Comparison of ENCODE assay signal across 17 mouse cellular contexts in genomic region chr6:15397485-15397884, GRCm38 (mm10).
DNase-seq lines count a peak whose midpoint lies in the region; ATAC-seq and TF ChIP-seq lines count a peak whose summit lies in the region.
"Had no signal": no experiment of that assay in that cellular context is flagged by ENCODE, and none has a peak within 500 bp of the region (broad histone marks: within the 10 kb centered on the region; RNA-seq: fewer than 3 reads in every experiment).

No protein-coding gene starts in this region.

- H3K4me1 ChIP-seq in hindbrain, embryonic 14.5 days (replicated peaks; ENCODE audit: control insufficient read depth, insufficient read depth, low read length), result 0 out of 2 replicates have a peak, but pooled peaks cover 7% of the 10 kb centered on the region
- H3K4me1 ChIP-seq in neural tube, embryonic 13.5 days (replicated peaks), result peaks cover 13% of the 10 kb centered on the region
- H3K4me1 ChIP-seq in intestine, embryonic 16.5 days (ENCODE audit: control insufficient read depth, insufficient read depth, low read length), result no peaks in the 10 kb centered on the region

- H3K36me3 ChIP-seq in hindbrain, embryonic 14.5 days (replicated peaks; ENCODE audit: control insufficient read depth, insufficient read depth), result no peaks in the 10 kb centered on the region
- no peaks in the 10 kb centered on the region for H3K36me3 ChIP-seq in neural tube, embryonic 13.5 days
- no peaks in the 10 kb centered on the region for H3K36me3 ChIP-seq in intestine, embryonic 16.5 days (ENCODE audit: control insufficient read depth, insufficient read depth, low read length)

- peaks cover 9% of the 10 kb centered on the region; the same call in 1 of the 2 replicates for H3K27me3 ChIP-seq in hindbrain, embryonic 14.5 days (ENCODE audit: control insufficient read depth, insufficient read depth, low read length)
- peaks cover 14% of the 10 kb centered on the region for H3K27me3 ChIP-seq in neural tube, embryonic 13.5 days
- no peaks in the 10 kb centered on the region for H3K27me3 ChIP-seq in intestine, embryonic 16.5 days (replicated peaks; ENCODE audit: control insufficient read depth, insufficient read depth, low read length)

- no peak for TF ChIP-seq CTCF in brain, embryonic 14.5 days (IDR thresholded peaks at IDR 0.05; ENCODE audit: borderline replicate concordance, extremely low read depth, insufficient read depth, insufficient read length)

- TF ChIP-seq POLR2A in brain, embryonic 14.5 days (IDR thresholded peaks at IDR 0.05; ENCODE audit: borderline replicate concordance, extremely low read depth, insufficient read depth, insufficient read length, poor library complexity, severe bottlenecking), result no peak

- H3K9ac ChIP-seq in hindbrain, embryonic 14.5 days, result no peak overlapping the region
- no peak overlapping the region for H3K9ac ChIP-seq in neural tube, embryonic 13.5 days
- no peak overlapping the region for H3K9ac ChIP-seq in intestine, embryonic 16.5 days (ENCODE audit: low read depth, low read length)

- no peak overlapping the region for H3K4me2 ChIP-seq in hindbrain, embryonic 14.5 days (replicated peaks)
- H3K4me2 ChIP-seq in neural tube, embryonic 13.5 days, result no peak overlapping the region
- H3K4me2 ChIP-seq in intestine, embryonic 16.5 days (ENCODE audit: low read depth, low read length), result no peak overlapping the region

- no peak overlapping the region for H3K4me3 ChIP-seq in hindbrain, embryonic 14.5 days (replicated peaks; ENCODE audit: low read length)
- no peak overlapping the region for H3K4me3 ChIP-seq in neural tube, embryonic 13.5 days
- no peak overlapping the region for H3K4me3 ChIP-seq in intestine, embryonic 16.5 days (ENCODE audit: low read length)
- H3K4me3 ChIP-seq: erythroblast, embryonic 14.5 days had no signal

- H3K27ac ChIP-seq in hindbrain, embryonic 14.5 days, result no peak overlapping the region
- no peak overlapping the region for H3K27ac ChIP-seq in neural tube, embryonic 13.5 days (replicated peaks)
- H3K27ac ChIP-seq in intestine, embryonic 16.5 days (ENCODE audit: low read length), result no peak overlapping the region

- peak; percentile 86 for ATAC-seq in hindbrain, embryonic 14.5 days (ENCODE audit: low FRiP score)
- peak; percentile 85 for ATAC-seq in neural tube, embryonic 13.5 days (ENCODE audit: low read depth)
- ATAC-seq in megakaryocyte progenitor cell, adult 5-6 weeks (replicated peaks; ENCODE audit: poor library complexity), result no peak
- no peak for ATAC-seq in intestine, embryonic 16.5 days
- ATAC-seq: CD4-positive, CD25-positive, alpha-beta regulatory T cell, adult 4 months; intestine, postnatal 0 days had no signal

- 24% methylated on average over 5 of the region's 5 CpGs for WGBS in hindbrain, embryonic 14.5 days
- 17% methylated on average over 5 of the region's 5 CpGs for WGBS in neural tube, embryonic 13.5 days
- WGBS in intestine, embryonic 16.5 days, result 70% methylated on average over 5 of the region's 5 CpGs

- peak; percentile 70 for DNase-seq in Muller cell, postnatal 12 days (ENCODE audit: inconsistent ontology term)
- DNase-seq in brain, embryonic 14.5 days (ENCODE audit: low read depth), result peak; percentile 96
- DNase-seq in hindbrain, embryonic 14.5 days (ENCODE audit: low spot score), result peak; percentile 76
- no peak for DNase-seq in cerebellum, adult 11 months
- DNase-seq: adrenal gland, postnatal 14 days; cerebellum, adult 9-10 months; heart, postnatal 10 days; kidney, postnatal 10 days; lung, adult 2 months; right cerebral cortex, adult 18-20 months; thymus, adult 2 months had no signal

- H3K9me3 ChIP-seq in hindbrain, embryonic 14.5 days (ENCODE audit: control insufficient read depth, low read length), result no peaks in the 10 kb centered on the region
- H3K9me3 ChIP-seq in neural tube, embryonic 13.5 days, result no peaks in the 10 kb centered on the region
- H3K9me3 ChIP-seq in intestine, embryonic 16.5 days (ENCODE audit: control insufficient read depth, low read length), result no peaks in the 10 kb centered on the region

Comparison
In these comparisons a context has a peak if more than half of its experiments do, and no peak if none do; other contexts are left out.
1. ATAC-seq: peak in hindbrain, embryonic 14.5 days (single experiment) and neural tube, embryonic 13.5 days (single experiment); none in megakaryocyte progenitor cell, adult 5-6 weeks (single experiment) and intestine, embryonic 16.5 days (single experiment).